Mouse (Mus musculus): ENCODE data around the gene Dazl.
A peak's percentile ranks its signal among the peaks of the same experiment; 100 is the strongest.

GRCm38 (mm10) chr17:50331171-50332011 lies 38.0 kb upstream of the Dazl start:
- TF ChIP-seq CTCF (IDR thresholded peaks at IDR 0.05), result peak; percentile 18; the same call in 1 of the 2 replicates
- TF ChIP-seq EP300 (IDR thresholded peaks at IDR 0.05), result peak; percentile 59

Measured in lung, postnatal 0 days (tissue).